Mouse (Mus musculus) left cerebral cortex, postnatal 14 days (tissue): ENCODE measurements around the gene Otop3. TPM values are rescaled to one million over a fixed set of nuclear protein-coding genes. Genes with fewer than 3 reads are reported as not detected.

Experiments used
- DNase-seq, 2 experiments: peaks; one replicate each; pipeline ENCODE4 v3.0.0; 2021 to 2022; ENCODE audit warnings: low spot score in 2 of 2, mixed read lengths in 1 of 2
- intact Hi-C: fragments of 180-260 bp; cut with DNase I; formaldehyde crosslinking; loops from one replicate; pipeline ENCODE4 v1.15.1; 2025
- total RNA-seq, 2 experiments: library from RNA; stranded (reverse); gene quantifications; 2 replicates each; pipeline ENCODE4 v1.2.3; 2021

Gene Otop3
- total RNA-seq, 2 experiments from 2014 or later = not detected

- intact Hi-C loops = no loop called here
- DNase-seq = no peak
Measured at GRCm38 (mm10) chr11:115314249-115314648, 20.3 kb upstream of the Otop3 start.

GRCm38 (mm10) chr11:115317204-115317603 is 17.3 kb upstream of the Otop3 start:
- intact Hi-C loops = no loop called here

GRCm38 (mm10) chr11:115318245-115319027 is 16.1 kb upstream of the Otop3 start:
- peak in 1 of 2 experiments; percentile 21 for DNase-seq
- intact Hi-C loops = no loop called here

More at GRCm38 (mm10) chr11:115317204-115317603, 17.3 kb upstream of the Otop3 start:
- DNase-seq = no peak

GRCm38 (mm10) chr11:115319704-115320383 is 14.7 kb upstream of the Otop3 start:
- intact Hi-C loops = no loop called here
- DNase-seq = no peak

DNA sequence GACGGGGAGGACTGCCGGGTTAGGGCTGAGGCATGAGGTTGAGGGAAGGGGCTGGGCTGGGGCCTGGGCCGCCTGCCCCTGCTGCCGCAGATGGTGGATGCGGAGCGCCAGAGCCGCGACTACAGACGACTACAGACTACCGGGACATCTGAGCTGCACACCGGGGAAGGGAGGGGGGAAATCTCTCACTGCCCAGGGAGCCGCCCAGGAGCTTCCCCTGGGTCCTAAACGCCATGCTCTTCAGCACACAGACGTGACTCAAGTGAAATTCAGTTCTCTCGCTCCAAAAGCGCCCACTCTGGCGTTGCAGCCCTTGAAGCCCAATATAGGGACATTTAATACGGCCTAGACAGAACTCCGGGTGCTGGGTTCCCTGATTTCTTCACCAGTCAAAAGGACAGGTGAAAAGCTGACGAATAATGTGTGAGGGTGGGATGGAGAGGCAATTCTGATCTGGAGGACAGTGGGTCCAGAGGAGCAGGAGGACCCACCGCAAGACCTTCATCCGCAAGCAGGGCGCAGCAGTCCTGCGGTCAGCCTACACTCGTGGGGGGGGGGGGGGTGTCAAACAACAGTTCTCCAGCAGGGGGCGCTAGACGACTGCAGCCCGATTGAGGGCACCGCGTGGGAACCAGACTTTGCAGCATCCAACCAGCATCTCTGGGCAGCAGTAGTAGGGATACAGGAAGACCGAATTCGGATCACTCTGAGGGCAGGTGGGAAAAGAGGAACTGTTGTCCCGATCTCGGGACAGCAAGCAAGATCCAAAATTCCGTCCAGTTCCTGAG is 12.4 kb upstream of the Otop3 start, which contains the start of gene Ush1g:
Ush1g (minus strand) TSS at position 136 of the 788 bp plus-strand sequence.
- intact Hi-C loops = loop anchor here (1.0 kb wide), 1 partner anchor 32 kb away; no protein-coding TSS in a partner anchor
- DNase-seq = peak in 1 of 2 experiments; percentile 39

DNA sequence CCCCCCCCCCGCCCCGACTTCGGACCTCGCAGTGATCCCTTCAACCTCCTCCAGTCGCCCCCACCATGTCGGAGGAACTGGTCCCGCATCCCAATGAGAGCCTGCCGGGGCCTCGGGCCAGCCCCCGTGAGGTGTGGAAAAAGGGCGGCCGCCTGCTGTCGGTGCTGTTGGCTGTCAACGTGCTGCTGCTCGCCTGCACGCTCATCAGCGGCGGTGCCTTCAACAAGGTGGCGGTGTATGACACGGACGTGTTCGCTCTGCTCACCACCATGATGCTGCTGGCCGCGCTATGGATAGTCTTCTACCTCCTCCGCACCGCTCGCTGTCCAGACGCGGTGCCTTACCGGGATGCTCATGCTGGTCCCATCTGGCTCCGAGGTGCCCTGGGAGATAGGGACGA is 11.2 kb upstream of the Otop3 start:
- intact Hi-C loops = no loop called here
- no peak for DNase-seq

GRCm38 (mm10) chr11:115326730-115327129 is 7.8 kb upstream of the Otop3 start:
- DNase-seq = peak; percentile 22 to 45
- intact Hi-C loops = no loop called here

DNA sequence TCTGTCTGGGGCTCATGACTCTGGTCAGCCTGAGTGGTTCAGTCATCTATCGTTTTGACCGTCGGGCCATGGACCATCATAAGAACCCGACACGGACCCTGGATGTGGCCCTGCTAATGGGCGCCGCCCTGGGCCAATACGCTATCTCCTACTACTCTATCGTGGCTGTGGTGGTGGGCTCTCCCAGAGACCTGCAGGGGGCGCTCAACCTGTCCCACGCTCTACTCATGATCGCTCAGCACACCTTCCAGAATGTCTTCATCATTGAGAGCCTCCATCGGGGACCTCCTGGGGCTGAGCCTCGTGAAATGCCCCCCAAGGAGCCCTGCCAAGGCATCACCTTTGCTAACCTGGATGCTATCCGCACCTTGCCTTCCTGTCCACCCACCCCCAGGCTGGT is 5.2 kb upstream of the Otop3 start:
- intact Hi-C loops = no loop called here
- DNase-seq = no peak

- DNase-seq = no peak
- intact Hi-C loops = no loop called here
Measured at GRCm38 (mm10) chr11:115335223-115335622, 692 bp downstream of the Otop3 start.

- intact Hi-C loops = no loop called here
- no peak for DNase-seq
Measured at GRCm38 (mm10) chr11:115336115-115336514, 1.6 kb downstream of the Otop3 start.

GRCm38 (mm10) chr11:115337350-115337749 is 2.8 kb downstream of the Otop3 start:
- intact Hi-C loops = no loop called here
- DNase-seq = no peak

DNA sequence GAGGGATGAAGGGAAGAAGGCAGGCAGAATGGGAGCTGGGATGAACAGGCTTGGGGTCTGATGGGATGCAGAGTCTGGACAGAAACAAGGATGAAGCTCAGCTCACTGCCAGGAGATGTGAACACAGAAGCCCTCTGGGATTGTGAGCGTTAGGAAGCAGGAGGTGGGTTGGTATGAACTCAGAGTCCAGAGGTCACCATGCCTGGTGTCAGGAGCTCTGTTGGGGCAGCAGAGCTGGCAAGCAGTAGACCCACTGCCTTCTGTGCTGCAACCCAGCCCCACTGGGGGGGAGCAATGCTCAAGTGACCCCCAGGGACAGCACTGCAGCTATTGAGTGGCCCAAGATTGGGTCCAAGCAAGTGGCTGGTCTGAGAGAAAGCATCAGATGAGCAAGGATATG is 3.3 kb downstream of the Otop3 start:
- no peak for DNase-seq
- intact Hi-C loops = no loop called here

GRCm38 (mm10) chr11:115341246-115341645 is 6.7 kb downstream of the Otop3 start:
- intact Hi-C loops = no loop called here
- DNase-seq = no peak

- intact Hi-C loops = no loop called here
- no peak for DNase-seq
Measured at GRCm38 (mm10) chr11:115341866-115342265, 7.3 kb downstream of the Otop3 start.

DNA sequence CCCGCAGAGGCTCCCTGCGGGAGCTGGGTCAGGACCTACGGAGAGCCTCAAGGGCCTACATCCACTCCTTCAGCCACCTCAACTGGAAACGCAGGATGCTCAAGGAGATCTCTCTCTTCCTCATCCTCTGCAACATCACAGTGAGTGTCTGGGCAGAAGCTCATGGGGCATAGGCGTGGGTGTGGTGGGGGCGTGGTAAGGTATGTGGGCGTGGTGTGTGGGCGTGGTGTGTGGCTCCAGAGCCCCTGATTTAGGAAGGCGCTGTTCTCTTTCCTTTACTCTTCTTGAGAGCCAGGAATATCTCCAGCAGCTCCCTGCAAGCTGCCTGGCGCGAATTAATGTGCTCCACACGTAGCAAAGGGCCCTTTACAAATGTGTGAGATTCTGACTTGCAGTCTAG is 10.4 kb downstream of the Otop3 start:
- peak; percentile 32 to 36 for DNase-seq
- intact Hi-C loops = no loop called here

DNA sequence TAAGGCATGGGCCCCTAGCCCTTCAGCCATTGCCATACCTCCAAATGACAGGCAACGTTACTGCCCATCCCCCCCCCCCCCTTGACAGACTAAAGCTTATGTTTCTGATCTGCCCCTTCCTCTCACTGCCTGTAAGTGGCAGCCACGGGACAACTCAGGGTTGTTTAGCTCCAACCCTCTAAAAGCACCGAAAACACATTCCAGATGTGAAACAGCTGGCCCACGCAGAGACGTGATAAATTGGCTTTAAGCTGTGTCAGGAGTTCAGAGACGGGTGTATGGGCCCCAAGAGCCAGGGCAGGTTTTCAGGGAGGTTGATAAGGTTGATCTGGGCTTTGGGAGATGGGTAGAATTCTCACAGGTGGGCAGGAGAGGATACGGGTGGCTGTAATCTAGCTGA is 11.0 kb downstream of the Otop3 start:
- intact Hi-C loops = no loop called here
- no peak for DNase-seq

GRCm38 (mm10) chr11:115348681-115349248 is 14.2 kb downstream of the Otop3 start:
- no peak for DNase-seq
- intact Hi-C loops = no loop called here

- DNase-seq = no peak
- intact Hi-C loops = loop anchor here (5.0 kb wide), 1 partner anchor 148 kb away; no protein-coding TSS in a partner anchor
Measured at GRCm38 (mm10) chr11:115349976-115350375, 15.4 kb downstream of the Otop3 start.

- no peak for DNase-seq
- intact Hi-C loops = loop anchor here (5.0 kb wide), 1 partner anchor 151 kb away; no protein-coding TSS in a partner anchor
Measured at GRCm38 (mm10) chr11:115353375-115353774, 18.8 kb downstream of the Otop3 start.
